Mouse (Mus musculus): Measurements from ENCODE around the gene Otof.

- TF ChIP-seq CTCF (conservative IDR thresholded peaks at IDR 0.05; ENCODE audit: insufficient read depth, insufficient read length, low read depth, low read length) = no peak
- TF ChIP-seq POLR2A (IDR thresholded peaks at IDR 0.05; ENCODE audit: low read depth, low read length) = no peak
These were observed 32.0 kb upstream of the Otof start for GRCm38 (mm10) chr5:30493723-30494122.
